Mouse (Mus musculus): Measurements from ENCODE around the gene Wdr5.

Wdr5 gene

GRCm38 (mm10) chr2:27548664-27549369 lies 33.9 kb downstream of the Wdr5 start:
- DNase-seq (ENCODE audit: low read depth, low spot score) = no peak

GRCm38 (mm10) chr2:27552620-27553287 lies 37.8 kb downstream of the Wdr5 start:
- DNase-seq (ENCODE audit: low read depth, low spot score) = peak; percentile 38

- no peak for DNase-seq (ENCODE audit: low read depth, low spot score)
Observed at GRCm38 (mm10) chr2:27554308-27554707, 39.4 kb downstream of the Wdr5 start.

- DNase-seq (ENCODE audit: low read depth, low spot score) = no peak
Observed at GRCm38 (mm10) chr2:27556921-27557320, 42.0 kb downstream of the Wdr5 start.

GRCm38 (mm10) chr2:27560708-27561123 lies 45.8 kb downstream of the Wdr5 start:
- no peak for DNase-seq (ENCODE audit: low read depth, low spot score)

GRCm38 (mm10) chr2:27561159-27561558 lies 46.2 kb downstream of the Wdr5 start:
- DNase-seq (ENCODE audit: low read depth, low spot score) = no peak

GRCm38 (mm10) chr2:27561829-27562228 lies 46.9 kb downstream of the Wdr5 start:
- DNase-seq (ENCODE audit: low read depth, low spot score) = no peak

GRCm38 (mm10) chr2:27563641-27564148 lies 48.7 kb downstream of the Wdr5 start:
- no peak for DNase-seq (ENCODE audit: low read depth, low spot score)

GRCm38 (mm10) chr2:27564694-27565093 lies 49.7 kb downstream of the Wdr5 start:
- DNase-seq (ENCODE audit: low read depth, low spot score) = no peak

- no peak for DNase-seq (ENCODE audit: low read depth, low spot score)
Observed at GRCm38 (mm10) chr2:27565316-27566103, 50.6 kb downstream of the Wdr5 start.

- DNase-seq (ENCODE audit: low read depth, low spot score) = no peak
Observed at GRCm38 (mm10) chr2:27570856-27571255, 55.9 kb downstream of the Wdr5 start.

- DNase-seq (ENCODE audit: low read depth, low spot score) = no peak
Observed at GRCm38 (mm10) chr2:27572261-27572793, 57.4 kb downstream of the Wdr5 start.

- peak; percentile 20 for DNase-seq (ENCODE audit: low read depth, low spot score)
Observed at GRCm38 (mm10) chr2:27572928-27573627, 58.1 kb downstream of the Wdr5 start.

GRCm38 (mm10) chr2:27573628-27573966 lies 58.6 kb downstream of the Wdr5 start:
- DNase-seq (ENCODE audit: low read depth, low spot score) = no peak

- no peak for DNase-seq (ENCODE audit: low read depth, low spot score)
Observed at GRCm38 (mm10) chr2:27576416-27576815, 61.5 kb downstream of the Wdr5 start.

GRCm38 (mm10) chr2:27578552-27578951 lies 63.6 kb downstream of the Wdr5 start:
- no peak for DNase-seq (ENCODE audit: low read depth, low spot score)

GRCm38 (mm10) chr2:27582112-27582511 lies 67.2 kb downstream of the Wdr5 start:
- no peak for DNase-seq (ENCODE audit: low read depth, low spot score)

GRCm38 (mm10) chr2:27583019-27583418 lies 68.1 kb downstream of the Wdr5 start:
- DNase-seq (ENCODE audit: low read depth, low spot score) = no peak

GRCm38 (mm10) chr2:27584546-27584945 lies 69.6 kb downstream of the Wdr5 start:
- no peak for DNase-seq (ENCODE audit: low read depth, low spot score)
